Mouse (Mus musculus): ENCODE measurements around the gene Cd300e.
A peak's percentile ranks its signal among the peaks of the same experiment; 100 is the strongest.

Gene Cd300e

GRCm38 (mm10) chr11:115062077-115062476 is at the start of gene Cd300e:
Gene Cd300e (minus strand): TSS chr11:115062177.
- DNase-seq (ENCODE audit: extremely low spot score, low spot score) = no peak

DNA sequence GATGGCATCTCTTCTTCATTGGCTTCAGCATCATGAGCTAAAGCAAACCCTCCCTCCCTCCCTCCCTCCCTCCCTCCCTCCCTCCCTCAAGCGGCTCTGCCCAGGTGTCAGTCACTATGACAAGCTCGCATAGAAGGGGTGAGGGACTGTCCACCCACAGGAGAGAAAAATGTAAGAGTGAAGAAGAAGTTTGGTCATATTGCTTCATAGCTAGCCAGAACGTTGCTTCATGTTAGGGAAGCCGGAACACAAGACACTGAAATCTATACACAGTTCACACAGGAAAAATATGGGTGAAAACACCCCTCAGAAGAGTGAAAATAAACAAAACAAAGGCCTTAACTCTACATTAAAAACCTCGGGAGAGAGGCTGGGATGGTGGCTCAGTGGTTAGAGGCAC is 48.3 kb upstream of the Cd300e start:
- DNase-seq (ENCODE audit: extremely low spot score, low spot score) = no peak

DNA sequence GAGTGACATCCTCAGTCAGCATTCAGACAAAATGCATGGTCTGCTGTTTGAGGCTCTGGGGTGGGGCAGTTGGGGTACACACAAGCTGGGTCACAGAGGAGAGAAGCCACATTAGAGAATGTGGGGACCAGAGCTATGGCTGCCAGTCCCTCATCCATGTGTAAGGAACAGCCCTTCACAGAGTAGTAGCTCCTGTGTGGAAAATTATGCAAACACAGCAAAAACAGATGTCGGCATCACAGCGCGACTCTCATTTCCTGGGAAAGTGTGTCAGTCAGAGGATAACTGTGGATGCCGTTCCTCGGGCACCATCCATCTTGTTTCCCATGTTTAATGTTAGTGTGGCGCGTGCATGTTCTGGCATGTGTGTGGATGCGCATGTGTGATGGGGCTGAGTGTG is 46.2 kb upstream of the Cd300e start:
- no peak for DNase-seq (ENCODE audit: extremely low spot score, low spot score)

- DNase-seq (ENCODE audit: extremely low spot score, low spot score) = no peak
Measured at GRCm38 (mm10) chr11:115107403-115107916, 45.5 kb upstream of the Cd300e start.

DNA sequence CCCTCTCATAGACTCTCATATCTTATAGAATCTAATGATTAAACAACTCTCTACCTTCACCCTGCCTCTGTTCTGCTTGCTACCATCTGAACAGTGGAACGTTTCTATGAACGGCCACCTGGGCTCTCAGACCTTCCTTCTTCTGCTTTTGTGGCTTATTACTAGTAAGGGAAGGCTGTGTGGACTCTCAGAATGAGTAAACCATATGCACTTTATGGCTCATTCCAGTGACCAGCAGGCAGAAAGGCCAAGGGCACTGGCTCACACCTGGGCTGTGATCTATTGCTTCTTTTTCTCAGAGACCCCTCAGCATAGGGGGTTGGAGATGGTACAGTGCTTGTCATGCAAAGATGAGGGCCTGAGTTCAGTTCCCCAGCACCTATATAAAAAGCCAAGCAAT is 44.7 kb upstream of the Cd300e start:
- no peak for DNase-seq (ENCODE audit: extremely low spot score, low spot score)

DNA sequence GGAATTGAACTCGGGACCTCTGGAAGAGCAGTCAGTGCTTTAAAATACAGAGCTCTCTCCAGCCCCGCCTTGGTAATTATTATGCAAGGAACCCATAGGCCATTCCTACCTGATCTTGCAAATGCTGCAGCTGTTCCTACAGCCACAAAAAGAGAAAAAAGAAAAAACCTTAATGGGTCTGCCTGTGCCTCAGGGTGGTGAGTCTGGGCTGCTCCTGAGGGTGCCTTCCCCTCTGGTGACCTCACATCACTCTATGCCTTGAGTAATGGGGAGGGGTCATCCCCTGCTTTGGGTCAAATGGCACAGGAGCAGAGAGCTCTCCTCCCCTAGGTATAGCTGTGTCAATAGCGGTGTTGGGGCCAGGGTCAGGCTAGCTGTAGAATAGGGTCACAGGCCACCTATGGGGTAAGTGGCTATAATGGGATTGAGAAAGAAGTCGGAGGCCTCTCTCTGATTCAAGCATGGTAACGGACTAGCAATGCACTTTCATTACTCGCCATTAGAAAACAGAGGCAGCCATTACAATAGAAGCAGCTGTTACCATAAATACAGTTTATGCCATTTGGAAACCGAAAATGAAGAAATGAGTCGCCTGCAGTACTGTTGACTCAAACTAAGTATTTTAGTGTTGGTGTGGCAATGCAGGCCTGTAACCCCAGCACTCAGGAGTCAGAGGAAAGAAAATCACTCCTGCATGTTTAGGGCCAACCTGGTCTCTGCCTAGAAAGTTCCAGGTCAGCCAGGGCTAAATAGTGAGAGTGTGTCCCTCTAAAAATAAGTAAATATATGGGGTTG is 43.0 kb upstream of the Cd300e start:
- no peak for DNase-seq (ENCODE audit: extremely low spot score, low spot score)

- DNase-seq (ENCODE audit: extremely low spot score, low spot score) = no peak
Measured at GRCm38 (mm10) chr11:115103470-115104413, 41.8 kb upstream of the Cd300e start.

- no peak for DNase-seq (ENCODE audit: extremely low spot score, low spot score)
Measured at GRCm38 (mm10) chr11:115102116-115102515, 40.1 kb upstream of the Cd300e start.

DNA sequence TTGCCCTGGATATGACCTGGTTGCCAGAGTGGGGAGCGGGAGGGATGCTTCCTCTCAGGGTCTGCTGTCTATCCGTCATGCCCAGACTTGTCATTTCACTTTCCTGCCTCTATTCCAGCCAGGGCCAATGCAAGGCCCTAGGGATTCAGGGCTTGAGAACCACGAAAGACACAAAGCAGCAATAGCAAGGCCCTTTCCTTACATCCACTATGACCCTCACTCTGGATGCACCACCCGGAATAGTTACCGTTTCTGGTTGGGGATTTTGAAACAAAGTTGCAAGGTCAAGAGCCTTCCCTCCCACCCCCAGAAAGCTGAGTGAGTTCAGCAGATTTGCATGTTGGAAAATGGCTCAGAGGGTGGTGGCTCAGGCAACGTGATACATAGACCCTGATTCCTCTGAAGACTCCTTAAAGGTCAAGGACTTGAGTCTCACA is 39.7 kb upstream of the Cd300e start:
- no peak for DNase-seq (ENCODE audit: extremely low spot score, low spot score)

DNA sequence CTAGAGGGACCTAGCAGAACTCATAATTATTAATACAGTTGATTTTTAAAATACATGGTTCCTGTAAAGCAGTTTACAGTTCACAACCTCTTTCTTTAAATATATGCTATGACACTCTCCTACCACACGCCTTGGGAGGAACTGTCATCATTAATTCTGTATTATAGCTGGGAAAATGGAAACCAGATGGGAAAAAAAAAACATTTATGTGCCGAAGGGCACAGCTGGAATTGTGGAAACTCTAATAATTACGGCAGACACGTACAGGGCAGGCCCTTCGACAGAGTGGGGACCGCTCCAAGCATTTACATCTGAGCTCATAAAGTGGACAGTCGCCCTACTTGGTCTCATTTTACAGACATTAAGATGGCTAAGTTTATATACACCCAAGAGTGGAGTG is 38.8 kb upstream of the Cd300e start:
- DNase-seq (ENCODE audit: extremely low spot score, low spot score) = no peak

GRCm38 (mm10) chr11:115100032-115100621 is 38.1 kb upstream of the Cd300e start:
- DNase-seq (ENCODE audit: extremely low spot score, low spot score) = no peak

GRCm38 (mm10) chr11:115099241-115099840 is 37.4 kb upstream of the Cd300e start:
- peak; percentile 72 for DNase-seq (ENCODE audit: extremely low spot score, low spot score)

- no peak for DNase-seq (ENCODE audit: extremely low spot score, low spot score)
Measured at GRCm38 (mm10) chr11:115098203-115098932, 36.4 kb upstream of the Cd300e start.

DNA sequence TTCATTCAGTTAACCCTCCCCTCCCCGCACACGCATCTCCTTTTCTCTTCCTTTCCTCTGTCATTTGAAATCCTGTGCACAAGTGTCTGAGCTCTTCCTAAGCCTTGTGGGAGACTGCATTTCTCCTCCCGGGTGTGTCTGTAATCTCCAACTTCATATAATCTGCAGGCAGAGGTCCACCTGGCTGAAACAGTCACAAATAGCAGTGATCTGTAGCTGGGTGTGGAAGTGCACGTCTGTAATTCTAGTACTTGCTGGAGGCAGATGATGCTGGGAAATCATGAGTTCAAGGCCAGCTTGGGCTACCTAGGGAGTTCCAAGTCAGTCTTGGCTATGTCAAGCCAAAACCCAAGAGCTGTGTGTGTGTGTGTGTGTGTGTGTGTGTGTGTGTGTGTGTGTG is 30.2 kb upstream of the Cd300e start:
- DNase-seq (ENCODE audit: extremely low spot score, low spot score) = no peak

- DNase-seq (ENCODE audit: extremely low spot score, low spot score) = peak; percentile 51
Measured at GRCm38 (mm10) chr11:115091362-115091901, 29.5 kb upstream of the Cd300e start, which contains the start of gene Rab37. Gene Rab37 (plus strand): TSS chr11:115091431.

DNA sequence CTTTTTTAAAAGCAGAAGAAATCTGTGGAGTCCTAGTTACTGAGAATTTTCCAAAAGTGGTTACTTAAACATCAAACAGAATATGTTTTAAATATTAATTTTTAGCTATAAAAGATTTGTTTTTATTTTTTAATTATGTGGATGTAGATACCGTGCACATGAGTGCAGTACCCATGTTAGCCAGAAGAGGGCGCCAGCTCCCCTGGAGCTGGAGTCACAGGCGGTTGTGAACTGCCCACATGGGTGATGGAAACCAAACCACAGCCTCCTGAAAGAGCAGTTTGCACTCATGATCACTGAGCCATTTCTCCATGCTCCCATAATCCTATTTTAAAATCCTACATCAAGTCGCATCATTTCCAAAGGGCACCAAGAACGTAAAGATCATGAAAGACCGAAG is 27.9 kb upstream of the Cd300e start:
- no peak for DNase-seq (ENCODE audit: extremely low spot score, low spot score)

DNA sequence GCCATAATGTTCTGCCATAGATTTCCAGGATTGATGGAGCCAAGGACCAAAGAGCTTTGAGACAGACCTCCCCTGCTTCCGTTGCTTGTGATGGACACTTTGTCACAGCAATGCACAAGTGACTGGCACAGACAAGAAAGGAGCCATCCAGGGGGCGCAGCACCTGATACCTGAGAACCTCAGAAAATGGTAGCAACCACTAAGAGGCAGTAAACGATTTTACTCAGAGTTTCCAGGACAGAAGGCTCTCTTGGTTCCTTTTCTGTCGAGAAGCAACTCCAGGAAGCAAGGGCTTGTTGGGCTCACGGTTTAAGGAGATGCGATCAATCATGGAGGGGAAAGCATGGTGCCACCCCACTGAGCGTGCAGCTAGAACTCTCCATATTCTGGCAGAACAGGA is 24.2 kb upstream of the Cd300e start:
- no peak for DNase-seq (ENCODE audit: extremely low spot score, low spot score)

DNA sequence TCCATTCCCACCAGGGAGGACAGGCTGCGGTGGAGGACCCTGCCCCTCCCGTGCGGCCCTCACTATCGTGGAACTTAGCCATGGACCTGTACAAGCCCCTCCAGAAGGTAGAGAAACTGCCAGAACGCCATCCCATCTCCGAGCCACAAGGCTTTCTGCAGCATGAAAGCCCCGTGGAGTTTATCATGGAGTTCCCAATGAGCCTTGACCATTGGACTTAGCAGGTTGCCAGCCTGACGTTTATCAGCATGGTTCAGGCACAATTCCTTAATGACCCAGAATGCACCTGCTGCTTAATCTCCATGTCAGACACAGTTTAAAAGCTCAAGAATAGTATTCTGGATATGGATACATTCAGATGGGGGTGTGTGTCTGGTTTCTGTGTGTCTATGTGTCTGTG is 23.1 kb upstream of the Cd300e start:
- no peak for DNase-seq (ENCODE audit: extremely low spot score, low spot score)

DNA sequence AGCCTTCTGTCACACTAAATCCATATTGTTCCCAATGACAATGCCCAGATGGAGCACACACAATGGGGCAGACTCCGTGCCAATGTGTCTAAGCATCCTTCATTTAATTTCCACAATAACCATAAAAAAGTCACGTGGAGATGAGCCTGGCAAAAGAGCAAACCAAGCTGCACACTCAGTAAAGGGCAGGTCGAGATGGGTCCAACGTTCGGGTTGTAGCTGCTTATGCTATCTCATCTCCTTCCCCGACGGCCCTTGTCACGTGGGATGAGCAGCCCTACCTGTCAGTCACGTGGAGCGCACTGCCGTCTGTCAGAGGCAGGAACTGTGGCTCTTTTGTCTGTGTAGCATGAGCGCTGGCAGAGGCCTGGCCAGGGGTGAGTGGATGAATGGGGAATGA is 22.6 kb upstream of the Cd300e start:
- no peak for DNase-seq (ENCODE audit: extremely low spot score, low spot score)
